Mouse (Mus musculus): ENCODE measurements around the gene Kcnk3.

Kcnk3 gene

DNA sequence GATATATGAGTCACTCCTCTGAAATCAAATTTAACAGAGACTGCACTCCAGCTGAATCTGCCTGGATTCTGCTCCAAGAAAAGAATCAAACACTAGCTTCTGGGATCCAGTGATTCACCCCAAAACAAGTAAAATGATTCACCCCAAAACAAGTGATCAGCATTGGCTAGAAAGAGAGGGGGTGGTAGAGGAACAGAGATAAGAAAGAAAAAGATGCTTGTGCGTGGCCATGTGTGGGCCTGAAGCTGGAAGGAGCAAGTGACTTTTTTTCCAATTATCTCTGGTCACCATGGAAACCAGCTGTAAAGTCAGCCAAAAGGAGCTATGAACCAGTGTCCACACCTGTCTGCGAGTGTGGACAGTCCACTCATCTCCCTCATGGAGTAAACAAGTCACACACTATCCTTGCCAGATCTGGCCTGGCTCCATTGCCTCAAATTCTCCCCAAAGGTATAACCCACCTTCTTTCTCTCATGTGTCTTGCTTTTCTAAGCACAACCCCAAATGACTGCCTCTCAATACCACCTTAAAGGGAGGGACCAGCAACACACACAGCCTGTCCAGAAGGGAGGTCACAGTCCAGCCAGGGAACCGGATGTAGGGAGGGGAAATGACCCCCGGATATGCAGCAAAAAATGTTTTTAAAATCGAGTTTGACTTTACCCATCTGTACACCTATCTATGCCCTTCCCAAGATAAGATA is 55.7 kb downstream of the Kcnk3 start:
- no peak for DNase-seq (ENCODE audit: low read depth)

DNA sequence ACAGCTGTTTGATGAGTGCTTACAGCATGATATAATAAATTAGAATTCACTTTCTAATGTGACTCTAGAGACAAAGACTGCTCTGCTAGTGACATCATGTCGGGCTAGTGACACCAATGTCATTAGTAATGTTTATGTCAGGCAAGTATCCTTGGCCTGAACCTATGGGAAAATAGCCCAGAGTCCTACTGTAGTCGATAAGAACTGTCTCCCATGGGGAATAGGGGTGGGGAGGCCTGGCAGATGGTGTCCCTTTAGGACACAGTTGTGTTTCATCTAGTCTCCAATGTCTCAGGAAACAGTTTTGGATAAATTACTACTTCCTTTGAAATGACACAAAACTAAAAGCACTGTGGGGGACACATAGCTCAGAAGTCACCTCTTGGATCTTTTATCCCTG is 58.1 kb downstream of the Kcnk3 start:
- DNase-seq (ENCODE audit: low read depth): no peak

DNA sequence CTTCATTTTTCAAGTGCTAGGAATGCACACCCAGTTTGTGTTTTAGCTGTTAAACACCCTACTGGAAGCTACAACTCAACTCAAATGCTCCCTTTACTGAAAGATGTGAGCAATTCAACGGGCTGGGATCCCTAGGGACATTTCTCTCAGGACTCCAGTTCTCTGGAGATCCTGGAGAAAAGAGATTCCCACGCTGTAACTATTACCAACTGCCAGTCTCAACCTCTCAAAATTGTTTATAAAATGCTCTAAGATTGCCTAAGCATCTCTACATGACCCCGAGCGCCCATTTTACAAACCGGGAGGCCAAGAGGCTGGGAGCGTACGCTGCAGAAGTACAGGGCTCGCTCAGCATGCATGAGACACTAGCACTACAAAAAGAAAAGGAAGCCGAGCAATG is 59.4 kb downstream of the Kcnk3 start:
- DNase-seq (ENCODE audit: low read depth): no peak

DNA sequence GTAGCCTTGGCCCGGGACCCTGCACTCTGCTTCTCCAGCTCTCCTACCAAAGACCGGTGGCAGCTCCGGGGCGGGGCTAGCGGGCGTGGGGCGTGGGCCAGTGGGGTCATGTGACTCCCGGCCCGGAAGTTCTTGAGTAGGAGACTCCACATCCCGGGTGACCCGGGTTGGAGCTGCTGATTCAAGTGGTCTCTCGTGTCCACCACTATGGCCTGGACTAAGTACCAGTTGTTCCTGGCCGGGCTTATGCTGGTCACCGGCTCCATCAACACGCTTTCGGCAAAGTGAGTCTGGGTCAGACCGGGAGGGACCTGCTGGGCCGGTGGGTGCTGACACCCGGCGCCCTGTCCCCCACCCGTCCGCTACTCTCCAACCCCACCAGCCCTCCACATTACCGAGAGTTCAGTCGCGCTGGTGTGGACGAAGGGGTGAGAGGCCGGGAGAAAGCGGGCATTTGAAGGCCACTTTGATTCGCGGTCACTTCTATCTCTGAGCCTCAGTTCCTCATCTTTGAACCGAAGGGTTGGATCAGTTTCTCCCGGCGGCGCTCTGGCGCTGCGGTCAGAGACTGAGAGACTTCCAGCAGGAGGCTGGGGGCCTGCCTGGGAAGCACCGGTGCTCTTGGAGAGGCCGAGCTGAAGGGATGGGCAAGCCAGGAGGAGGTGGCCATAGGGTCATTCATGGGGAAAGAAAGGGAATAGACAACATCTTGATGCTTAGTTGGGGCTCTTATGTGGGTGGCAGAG is 60.0 kb downstream of the Kcnk3 start, which contains the start of gene Slc35f6:
Slc35f6 (plus strand) TSS at position 119 of the 746 bp plus-strand sequence.
- peak; percentile 72 for DNase-seq (ENCODE audit: low read depth)

DNA sequence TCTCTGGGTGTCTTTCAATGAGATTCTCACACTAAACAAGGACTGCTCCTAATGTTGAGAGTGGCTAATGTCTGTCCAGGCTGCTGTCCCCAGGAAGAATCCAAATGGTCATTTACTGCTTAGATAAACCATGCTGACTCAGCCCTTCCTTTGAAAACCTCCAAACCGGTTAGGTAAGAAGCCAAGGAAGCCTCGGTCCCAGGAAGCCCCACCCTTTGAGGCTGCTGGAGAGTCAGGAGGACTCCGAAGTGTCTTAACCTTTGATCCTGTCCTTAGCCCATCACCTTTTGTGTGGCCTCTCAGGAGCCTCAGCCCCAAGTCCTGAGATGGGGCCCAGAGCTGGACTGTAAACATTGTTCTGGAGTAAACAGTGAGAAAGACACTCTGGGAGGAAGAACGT is 61.6 kb downstream of the Kcnk3 start:
- DNase-seq (ENCODE audit: low read depth): no peak

DNA sequence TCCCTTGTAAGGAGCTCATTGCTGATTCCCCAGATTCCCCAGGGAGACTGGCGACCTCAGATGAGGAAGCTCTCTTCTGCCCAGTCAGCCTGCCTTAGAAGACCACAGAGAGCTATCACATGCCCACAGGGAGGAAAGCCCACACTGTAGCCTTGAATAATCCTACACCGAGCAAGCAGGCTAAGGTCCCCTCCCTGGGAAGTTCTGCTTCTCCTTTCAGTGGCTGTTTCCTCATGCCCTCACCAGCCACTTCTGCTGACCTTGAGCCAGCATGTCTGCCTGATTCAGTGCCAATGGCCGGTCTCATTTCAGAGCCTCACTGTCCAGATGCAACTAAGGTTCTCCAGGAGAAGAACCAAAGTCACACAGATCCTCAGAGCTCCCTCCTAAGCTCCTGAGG is 62.8 kb downstream of the Kcnk3 start:
- no peak for DNase-seq (ENCODE audit: low read depth)

DNA sequence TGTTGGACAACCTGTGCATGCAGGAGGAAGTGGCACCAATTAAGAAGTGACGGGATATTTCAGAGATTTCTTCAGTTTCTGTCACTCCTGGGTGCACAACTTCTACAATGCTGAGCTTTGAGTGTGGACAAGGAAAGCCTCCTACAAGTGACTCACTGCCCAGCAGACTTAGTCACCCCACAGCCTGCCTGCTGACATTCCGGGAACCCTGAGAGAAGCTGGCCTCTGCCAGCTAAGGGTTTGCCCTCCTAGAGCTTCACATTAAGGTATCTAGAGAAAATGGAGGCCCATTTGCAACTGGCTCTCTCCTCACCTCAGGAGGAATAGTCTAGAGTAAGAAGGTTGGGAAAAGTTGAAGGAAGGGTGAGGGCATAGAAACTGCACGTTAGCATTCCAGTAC is 63.6 kb downstream of the Kcnk3 start:
- no peak for DNase-seq (ENCODE audit: low read depth)

DNA sequence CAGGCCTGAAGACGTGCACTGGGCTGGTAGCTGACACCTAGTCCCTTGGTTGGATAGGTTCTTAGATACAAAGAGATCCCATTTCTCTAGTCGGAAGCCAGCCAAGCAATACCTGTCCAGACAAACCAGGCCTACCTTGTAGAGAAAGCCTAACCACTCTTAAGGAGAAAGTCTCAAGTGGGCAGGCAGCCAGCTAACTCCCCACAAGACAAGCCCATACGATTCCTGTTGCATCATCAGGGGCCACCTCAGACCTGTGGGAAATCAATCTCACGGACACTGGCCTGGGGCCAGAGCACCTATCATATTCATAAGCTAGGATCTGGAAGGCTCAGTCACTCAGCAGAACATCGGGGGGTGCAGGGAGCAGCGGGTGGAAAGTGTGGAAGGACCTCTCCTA is 65.3 kb downstream of the Kcnk3 start:
- no peak for DNase-seq (ENCODE audit: low read depth)

DNA sequence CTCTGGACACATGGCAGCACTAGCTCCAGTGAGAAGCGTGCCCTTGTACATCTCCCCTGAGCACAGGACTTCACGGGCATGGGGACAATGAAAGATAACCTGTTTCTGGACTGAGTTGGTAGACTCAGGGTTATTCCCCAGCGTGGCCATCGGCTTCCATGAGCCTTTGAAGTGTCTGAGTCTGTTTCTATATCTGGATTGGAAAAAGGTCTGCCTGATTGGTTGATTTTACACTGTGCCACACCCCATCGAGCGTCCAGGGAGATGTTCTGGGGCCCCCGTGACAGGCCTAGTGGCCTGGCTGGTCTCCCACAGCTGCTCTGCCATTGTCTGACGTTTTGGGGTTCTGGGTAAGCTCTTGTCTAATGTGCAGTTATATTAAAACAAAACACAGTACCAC is 67.1 kb downstream of the Kcnk3 start:
- DNase-seq (ENCODE audit: low read depth): no peak

DNA sequence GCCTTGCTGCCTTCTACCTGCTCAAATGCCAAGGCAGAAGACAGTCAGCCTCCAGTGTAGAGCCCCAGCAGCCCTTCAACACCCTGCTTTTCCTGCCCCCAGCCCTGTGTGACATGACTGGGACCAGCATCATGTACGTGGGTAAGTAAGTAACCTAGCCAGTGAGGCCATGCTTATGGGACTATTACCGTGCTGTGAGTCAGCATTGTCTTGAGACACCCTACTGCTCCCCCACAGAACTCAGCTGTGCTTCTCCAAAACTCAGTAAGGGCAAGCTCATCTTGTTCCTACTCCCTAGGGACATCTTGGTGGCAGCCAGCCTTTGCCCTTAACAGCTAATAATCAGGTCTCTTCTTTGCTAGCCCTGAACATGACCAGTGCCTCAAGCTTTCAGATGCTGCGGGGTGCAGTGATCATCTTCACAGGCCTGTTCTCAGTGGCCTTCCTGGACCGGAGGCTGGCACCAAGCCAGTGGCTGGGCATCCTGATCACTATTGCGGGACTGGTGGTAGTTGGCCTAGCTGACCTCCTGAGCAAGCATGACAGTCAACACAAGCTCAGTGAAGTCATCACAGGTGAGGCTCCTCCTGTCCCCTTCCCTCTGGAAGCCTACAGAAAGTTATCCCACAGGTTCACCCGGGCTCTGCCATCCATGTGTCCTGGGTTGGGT is 67.7 kb downstream of the Kcnk3 start:
- no peak for DNase-seq (ENCODE audit: low read depth)

DNA sequence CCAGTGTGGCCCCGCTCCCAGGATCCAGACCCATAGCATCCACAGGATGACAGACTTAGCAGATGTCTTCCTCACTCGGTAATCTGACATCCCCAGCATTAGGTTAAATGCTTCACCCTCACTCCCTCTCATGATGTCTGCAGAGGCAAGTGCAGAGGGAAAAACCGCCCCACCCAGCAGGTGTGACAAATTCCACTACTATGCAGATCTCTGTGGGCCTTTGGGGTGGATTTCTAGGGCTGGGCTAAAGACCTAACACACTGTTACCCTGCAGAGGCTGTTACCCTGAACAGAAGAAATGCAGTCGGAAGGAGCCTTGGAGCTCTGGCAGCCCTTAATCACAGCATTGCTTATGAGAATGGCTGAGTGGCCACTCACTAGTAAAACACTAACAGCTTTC is 71.1 kb downstream of the Kcnk3 start:
- no peak for DNase-seq (ENCODE audit: low read depth)

DNA sequence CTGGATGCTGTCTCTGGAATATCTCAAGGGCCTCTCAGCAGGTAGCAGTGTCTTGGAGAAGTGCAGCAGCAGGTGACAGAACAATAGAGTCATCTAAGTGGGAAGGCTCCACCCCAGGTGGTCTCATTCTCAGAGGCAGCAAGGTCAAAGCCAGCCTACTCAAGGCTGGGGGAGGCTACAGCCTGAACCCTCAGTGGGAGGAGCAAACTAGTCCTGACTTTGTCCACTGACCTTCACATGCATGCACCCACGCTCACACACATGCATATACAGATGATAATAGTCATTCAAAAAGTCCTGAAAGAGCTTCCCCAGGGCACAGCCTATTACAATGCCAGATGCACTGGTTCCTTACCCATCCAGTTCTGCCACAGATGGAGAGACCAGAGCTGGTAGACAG is 72.3 kb downstream of the Kcnk3 start:
- no peak for DNase-seq (ENCODE audit: low read depth)

DNA sequence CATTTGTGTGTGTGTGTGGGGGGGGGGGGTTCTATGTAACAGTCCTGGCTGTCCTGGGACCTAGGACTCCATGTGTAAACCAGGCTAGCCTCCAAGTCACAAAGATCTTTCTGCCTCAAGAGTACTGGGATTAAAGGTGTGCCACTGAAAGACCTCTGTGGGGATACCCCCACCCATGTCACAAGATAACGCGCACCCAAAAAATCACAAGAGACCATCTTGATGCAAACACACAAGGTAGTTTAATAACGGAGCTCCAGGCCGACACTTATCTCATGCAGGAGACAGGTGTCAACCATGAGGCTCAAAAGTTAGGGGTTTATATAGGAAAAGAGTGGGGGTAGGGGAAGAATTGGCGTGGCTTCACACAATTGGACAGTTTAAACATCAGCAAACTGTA is 72.8 kb downstream of the Kcnk3 start:
- DNase-seq (ENCODE audit: low read depth): no peak

DNA sequence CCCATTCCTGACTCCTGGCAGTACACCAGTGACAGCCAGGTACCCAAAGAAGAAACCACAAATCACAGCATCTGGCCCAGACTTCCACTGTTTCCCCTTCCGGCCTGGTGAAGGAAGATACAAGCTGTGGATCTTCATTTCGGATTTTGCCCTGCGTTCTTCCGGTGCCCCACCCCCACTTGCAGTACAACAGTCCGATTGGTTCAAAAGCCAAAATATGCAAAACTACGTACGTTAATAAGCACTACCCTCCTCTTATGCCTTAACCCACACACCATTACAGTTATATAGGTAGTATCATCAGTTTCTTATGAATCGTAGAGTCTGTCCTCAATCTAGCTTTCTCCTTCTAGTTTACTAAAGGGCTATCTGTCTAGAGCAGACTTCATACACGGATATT is 77.4 kb downstream of the Kcnk3 start:
- DNase-seq (ENCODE audit: low read depth): no peak

DNA sequence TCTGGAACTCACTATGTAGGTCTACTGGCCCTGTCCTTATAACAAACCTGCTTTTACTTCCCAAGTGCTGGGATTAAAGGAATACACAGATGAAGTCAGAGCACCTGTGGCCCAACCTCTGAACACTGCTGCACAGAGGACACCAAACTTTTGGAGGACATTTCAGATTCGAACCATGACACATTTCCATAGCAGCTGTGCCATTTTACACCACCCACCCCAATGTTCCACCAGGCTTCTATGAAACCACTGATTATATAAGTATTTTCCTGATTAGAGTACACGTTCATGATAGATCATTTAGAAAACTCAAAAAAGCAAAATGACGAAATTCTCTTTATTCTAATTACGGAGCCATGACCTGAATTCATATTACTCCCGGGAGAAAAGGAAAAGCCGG is 78.0 kb downstream of the Kcnk3 start:
- DNase-seq (ENCODE audit: low read depth): no peak

DNA sequence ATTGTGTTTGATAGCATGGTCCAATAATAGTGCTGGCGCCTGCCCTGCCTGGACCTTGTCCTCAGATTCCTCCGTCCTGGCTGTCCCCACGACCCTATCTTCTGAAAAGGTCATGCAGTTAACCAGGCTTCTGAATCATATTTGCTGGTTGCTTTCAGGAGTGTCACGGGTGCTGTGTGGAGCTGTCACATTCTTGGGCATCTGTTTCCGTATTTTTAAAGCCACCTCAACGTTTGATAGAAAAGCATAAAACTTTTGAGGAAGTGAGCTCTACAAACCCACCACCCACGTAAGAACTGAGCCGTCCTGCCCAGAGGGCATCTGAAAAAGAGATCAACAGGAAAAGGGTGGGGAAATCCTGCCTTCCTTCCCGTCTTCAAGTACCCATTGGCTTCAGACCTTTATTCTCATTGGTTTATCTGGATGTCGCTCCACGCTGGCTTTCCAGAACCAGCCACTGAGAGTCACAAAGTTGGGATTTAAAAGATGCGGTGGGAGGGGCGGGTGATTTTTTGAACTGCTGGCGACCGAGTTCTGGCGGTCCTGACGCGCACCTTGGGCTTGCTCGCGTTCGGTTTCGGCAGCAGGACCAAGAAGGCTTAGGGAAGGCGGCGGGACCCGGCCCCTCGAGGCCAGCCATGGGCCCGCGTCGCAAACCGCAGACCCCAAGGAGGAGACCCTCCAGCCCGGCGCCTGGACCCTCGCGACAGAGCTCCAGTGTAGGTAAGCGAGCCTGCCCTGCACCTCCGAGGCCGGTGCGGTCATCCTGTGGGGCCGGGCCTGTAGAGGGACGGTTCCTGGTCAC is 78.6 kb downstream of the Kcnk3 start, which contains the start of gene Cenpa:
Cenpa (plus strand) TSS at position 387 of the 805 bp plus-strand sequence.
- peak; percentile 95 for DNase-seq (ENCODE audit: low read depth)

DNA sequence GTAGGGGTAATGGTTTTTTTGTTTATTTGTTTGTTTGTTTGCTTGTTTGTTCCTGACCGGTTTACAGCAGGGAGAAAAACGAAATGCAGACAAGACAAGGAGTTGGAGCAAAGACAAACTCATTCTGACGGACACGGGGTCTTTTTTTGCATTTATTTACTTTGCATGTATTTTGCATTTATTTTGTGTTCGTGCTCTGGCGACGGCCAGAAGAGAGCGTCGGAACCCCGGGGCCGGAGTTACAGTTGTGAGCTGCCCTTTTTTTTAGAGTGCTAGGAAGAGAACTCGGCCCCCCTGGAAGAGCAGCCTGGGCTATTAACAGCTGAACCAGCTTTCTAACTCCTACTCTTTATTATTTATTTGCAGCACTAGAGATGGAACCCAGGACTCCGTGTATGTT is 79.2 kb downstream of the Kcnk3 start:
- DNase-seq (ENCODE audit: low read depth): no peak

DNA sequence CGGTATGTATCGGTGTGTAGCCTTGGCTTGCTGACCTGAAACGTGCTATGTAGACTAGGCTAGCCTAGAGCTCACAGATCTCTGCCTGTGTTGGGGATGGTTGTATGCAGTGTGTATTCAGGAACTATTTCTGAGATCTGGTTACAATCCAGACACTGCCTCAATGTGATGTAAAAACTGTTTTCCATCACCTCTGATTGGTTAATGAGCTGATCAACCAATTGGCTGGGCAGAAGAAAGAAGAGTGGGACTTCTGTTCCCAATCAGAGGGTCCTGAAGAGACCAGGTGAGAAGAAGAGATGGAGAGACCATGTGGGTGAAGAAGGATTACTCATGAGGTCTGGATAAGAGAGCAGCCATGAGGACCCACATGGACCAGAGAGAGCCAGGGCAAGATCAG is 79.7 kb downstream of the Kcnk3 start:
- no peak for DNase-seq (ENCODE audit: low read depth)

DNA sequence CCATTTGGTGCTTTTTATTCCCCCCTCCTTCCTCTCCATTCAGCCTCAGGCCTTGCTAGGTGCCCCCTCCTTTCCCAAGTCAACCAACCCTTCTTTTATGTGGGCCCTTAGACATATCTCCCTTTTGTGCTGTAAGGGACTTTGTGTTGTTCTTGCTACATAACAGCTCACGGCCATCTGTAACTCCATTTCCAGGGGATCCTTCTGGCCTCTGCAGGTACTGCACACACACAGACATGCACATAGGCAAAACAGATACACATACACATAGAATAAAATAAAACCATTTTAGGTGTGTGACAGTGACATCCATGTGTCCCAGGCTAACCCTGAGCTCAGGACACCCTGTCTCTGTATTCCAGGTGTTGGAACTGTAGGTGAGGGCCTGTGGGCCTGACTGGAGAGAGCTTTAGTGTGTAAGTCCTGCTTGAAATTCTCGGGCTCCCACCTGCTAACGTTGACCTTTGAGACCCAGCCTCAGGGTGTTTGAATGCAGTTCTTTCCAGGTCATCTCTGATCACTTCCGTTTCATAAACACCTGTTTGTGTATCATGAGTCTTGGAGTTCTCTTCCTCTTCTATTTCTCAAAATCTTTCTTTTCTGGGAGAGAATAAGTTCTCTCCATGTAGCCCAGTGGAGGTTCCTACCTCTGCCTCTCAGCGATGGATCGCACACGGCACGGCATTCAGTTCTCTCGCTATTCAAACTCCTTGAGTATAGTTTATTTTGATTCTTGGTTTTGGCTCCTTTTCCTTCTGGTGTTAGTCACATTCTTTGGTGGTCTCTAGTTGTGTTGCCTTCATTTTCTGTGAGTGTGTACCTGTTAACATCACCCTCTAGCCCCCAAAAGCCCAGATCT is 80.9 kb downstream of the Kcnk3 start:
- DNase-seq (ENCODE audit: low read depth): no peak

DNA sequence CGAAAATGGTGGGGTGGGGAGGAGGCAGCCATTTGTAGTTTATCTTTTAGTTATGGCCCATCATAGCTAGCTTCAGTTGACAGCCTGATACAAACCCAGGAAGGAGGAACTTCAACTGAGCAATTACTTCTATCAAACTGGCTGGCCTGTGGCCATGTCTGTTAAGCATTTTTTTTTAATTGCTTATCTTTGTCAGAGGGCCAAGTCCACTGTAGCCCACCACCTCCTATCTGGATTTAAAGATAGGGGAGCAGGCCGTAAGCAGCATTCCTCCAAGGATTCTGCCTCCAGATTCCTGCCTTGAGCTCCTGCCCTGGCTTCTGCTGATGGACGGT is 81.5 kb downstream of the Kcnk3 start:
- no peak for DNase-seq (ENCODE audit: low read depth)

DNA sequence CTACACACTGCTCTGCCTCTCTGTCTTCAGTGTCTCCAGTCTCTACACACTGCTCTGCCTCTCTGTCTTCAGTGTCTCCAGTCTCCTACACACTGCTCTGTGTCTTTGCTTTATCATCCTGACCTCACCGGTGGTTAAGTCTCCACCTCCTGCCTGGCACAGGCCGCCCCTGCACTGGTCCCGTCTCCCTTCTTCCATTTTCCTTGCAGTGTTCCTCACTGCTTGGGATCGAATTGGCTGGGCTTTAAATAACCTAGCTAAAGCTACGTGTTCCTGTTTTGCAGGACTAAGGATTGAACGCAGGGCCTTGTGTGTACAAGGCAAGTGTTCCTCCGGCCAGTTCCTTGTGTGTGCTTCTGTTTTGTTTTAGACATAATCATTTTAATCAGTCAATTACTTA is 82.1 kb downstream of the Kcnk3 start:
- no peak for DNase-seq (ENCODE audit: low read depth)

DNA sequence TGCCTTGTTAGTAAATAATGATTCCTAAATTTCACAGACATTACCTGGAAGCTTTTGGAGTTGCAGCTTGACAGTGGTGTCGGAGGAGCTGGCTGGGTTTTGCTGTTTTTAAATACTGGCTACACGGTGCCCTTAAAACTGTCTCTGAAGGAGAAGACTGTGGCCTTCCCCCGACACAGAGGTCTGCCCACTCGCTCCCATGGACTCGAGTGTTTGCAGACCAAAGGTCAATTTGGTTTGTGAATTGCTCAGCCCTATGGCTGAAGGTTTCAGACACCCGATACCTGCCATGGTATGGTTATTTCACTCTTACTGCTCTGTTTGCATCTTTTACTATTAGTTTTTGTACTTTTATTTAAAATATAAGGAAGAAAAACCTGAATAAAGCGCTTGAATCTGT is 86.0 kb downstream of the Kcnk3 start:
- no peak for DNase-seq (ENCODE audit: low read depth)

Data from c-Kit-positive CD71-positive TER-119-negative erythroid progenitor cells, embryonic 14.5 days (primary cell).